Mouse (Mus musculus): ENCODE data around the gene Dcbld1. TPM values are rescaled to one million over a fixed set of nuclear protein-coding genes. Genes with fewer than 3 reads are reported as not detected.
A peak's percentile ranks its signal among the peaks of the same experiment; 100 is the strongest.
"Not testable (repeated sequence)": the region's sequence is repeated elsewhere in the genome, so short reads cannot be mapped to it uniquely, and the experiment has no call there.

The Dcbld1 gene
- polyA plus RNA-seq, 1 experiment from 2014 or later, result 29.2 TPM

DNA sequence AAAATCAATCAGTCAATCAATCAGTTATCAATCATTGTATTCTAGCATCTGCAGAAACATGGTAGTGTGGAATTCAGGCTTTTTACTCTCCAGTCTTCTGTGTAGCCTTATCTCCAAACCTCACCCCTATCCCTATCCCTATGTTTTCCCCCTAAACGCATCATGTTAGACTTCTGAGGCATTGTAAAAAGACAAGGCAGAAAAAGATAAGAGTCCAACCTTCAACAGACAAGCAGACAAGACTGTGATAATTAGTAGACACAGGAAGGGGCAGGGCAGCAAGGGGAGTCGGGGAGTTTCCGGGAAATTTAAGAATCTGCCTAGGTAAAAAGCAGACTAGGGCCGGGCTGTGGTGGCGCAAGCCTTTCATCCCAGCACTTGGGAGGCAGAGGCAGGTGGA, 38.0 kb downstream of the Dcbld1 start:
- 74% methylated on average over 5 of the region's 5 CpGs for WGBS
- Histone ChIP-seq H3K27ac (no peak overlapping the region), H3K27me3 (no peaks in the 10 kb centered on the region), H3K9me3 (no peaks in the 10 kb centered on the region), H3K4me3 (no peak overlapping the region), H3K4me1 (peaks cover 14% of the 10 kb centered on the region), H3K9ac (no peak overlapping the region), H3K4me2 (no peak overlapping the region), H3K36me3 (no peaks in the 10 kb centered on the region)
- no peak for ATAC-seq (ENCODE audit: borderline replicate concordance, extremely low read depth, low FRiP score, low TSS enrichment)

DNA sequence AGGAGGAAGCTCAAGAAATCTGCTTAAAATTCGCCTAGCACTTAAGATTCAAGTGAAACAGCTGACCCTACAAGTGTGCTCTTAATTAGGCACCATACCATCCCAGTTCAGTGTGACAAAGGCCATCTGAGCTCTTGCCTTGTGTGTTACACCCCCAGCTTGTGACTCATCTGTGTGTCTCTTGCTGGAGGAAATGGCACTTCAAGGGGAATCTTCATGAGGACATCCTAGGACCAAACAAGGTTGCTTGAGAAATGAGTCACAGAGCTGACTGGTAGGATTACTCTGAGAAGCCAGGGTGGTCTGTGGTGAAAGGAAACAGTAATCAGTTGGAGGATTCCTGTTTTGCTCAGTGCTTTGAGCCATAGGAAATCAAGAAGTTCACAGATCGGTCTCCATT, 39.6 kb downstream of the Dcbld1 start:
- no peaks in the 10 kb centered on the region for H3K36me3 ChIP-seq
- no peak overlapping the region for H3K27ac ChIP-seq
- WGBS, result 65% methylated on average over 2 of the region's 2 CpGs
- no peak overlapping the region for H3K9ac ChIP-seq
- no peaks in the 10 kb centered on the region for H3K9me3 ChIP-seq
- H3K27me3 ChIP-seq, result no peaks in the 10 kb centered on the region
- H3K4me2 ChIP-seq, result no peak overlapping the region
- H3K4me1 ChIP-seq, result peaks cover 14% of the 10 kb centered on the region
- no peak for ATAC-seq (ENCODE audit: borderline replicate concordance, extremely low read depth, low FRiP score, low TSS enrichment)
- H3K4me3 ChIP-seq, result no peak overlapping the region

DNA sequence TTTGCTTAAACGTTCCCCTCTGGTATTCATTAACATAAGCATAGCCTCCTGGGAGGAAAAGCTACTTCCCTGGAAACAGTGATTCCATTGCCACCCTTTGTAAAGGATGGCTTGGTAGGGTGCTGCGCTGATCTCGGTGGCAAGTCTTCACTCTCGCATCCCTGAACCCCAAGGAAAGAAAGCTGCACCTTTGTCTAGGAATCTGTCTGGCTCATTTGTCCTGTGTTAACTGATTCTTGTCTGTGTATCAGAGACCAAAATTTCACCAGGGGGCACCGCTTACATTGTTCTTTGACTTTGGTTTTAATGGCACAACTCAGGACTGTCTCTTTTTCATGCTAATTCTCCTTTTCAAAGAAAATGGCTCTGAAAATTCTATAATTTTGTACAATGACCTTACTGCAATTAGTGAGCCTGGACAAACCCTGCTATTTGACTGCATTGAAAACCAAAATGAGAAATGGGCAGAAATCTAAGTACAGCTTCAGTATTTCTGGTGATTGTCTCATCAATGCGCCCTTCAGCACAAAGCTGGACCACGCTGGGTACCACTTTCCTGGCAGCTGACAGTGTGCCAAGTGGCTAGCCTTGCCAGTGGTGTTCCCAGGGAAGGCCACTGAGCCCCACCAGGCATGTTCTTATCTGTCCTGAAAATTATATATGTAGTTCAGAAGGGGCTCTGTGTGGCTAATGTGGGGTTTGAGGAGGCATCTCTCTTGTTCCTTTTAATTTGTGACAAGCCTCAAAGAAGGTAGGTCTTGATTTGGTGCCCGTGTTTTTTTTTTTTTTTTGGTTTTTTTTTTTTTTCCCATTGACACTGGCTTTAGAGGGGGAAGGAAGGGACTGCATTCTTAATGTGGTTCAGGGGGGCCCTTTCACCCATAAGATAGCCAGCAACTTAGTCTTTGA, 40.8 kb downstream of the Dcbld1 start:
- Histone ChIP-seq H3K9ac (no peak overlapping the region), H3K4me3 (no peak overlapping the region), H3K36me3 (no peaks in the 10 kb centered on the region), H3K4me1 (peaks cover 14% of the 10 kb centered on the region), H3K9me3 (no peaks in the 10 kb centered on the region), H3K27ac (peak overlapping the region; percentile 37; the same call in 1 of the 2 replicates), H3K27me3 (no peaks in the 10 kb centered on the region), H3K4me2 (no peak overlapping the region)
- no peak for ATAC-seq (ENCODE audit: borderline replicate concordance, extremely low read depth, low FRiP score, low TSS enrichment)
- WGBS, result 66% methylated on average over 8 of the region's 8 CpGs

DNA sequence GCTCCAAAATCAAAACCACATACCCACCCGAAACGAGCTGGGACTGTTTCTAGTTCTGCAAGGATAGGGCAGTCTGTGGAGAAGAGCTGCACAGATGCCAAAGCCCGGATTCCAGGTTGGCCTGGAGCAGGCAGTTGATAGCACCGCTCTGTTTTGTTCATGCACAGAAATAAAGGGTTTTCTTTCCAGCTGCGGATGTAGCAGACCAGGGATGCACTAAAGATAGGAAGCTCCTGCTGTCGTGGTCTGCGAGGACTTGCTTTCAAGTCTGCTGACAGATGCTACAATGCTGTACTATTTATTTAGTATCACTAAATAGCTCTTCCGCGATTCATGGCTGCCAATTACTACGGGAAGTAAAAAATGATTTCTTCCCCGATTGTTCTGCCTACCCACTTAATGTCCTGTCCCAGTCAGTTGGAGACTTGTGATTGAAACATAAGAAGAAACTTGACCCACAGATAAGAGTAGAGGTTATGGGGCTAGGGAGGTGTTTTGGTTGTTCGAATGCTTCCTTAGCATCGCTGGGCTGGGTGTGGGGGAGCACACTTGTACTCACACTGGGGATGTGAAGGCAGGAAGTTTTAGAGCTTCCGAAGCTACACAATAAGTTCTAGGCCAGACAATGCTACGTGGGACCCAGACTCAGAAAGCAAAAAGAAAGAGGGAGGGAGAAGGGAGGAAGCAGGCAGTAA, 41.6 kb downstream of the Dcbld1 start:
- Histone ChIP-seq H3K36me3 (no peaks in the 10 kb centered on the region), H3K9ac (no peak overlapping the region), H3K4me2 (no peak overlapping the region), H3K27ac (peak overlapping the region; percentile 44), H3K27me3 (no peaks in the 10 kb centered on the region), H3K4me1 (peaks cover 14% of the 10 kb centered on the region), H3K9me3 (no peaks in the 10 kb centered on the region), H3K4me3 (no peak overlapping the region)
- 52% methylated on average over 15 of the region's 15 CpGs for WGBS
- no peak for ATAC-seq (ENCODE audit: borderline replicate concordance, extremely low read depth, low FRiP score, low TSS enrichment)

DNA sequence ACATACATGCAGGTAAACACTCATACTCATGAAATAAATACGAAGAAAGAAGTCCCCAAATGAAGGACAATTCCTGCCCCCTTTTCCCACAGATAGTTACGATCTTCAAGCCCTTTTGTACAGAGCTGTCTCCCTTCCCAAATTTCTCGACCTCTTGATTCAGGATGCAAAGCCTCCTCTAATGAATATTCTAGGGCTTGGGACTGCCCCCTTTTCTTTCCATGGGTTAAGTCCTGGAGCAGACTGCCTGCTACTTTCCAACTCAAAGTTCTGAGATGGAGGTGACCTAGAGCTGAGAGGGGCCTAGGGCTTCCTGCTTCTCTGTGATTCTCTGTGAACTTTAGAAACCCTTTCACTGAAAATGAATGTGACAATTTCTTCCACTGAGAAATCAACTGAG, 43.2 kb downstream of the Dcbld1 start:
- Histone ChIP-seq H3K9ac (no peak overlapping the region), H3K36me3 (no peaks in the 10 kb centered on the region), H3K4me1 (peaks cover 14% of the 10 kb centered on the region), H3K4me3 (no peak overlapping the region), H3K4me2 (no peak overlapping the region), H3K27me3 (no peaks in the 10 kb centered on the region), H3K9me3 (no peaks in the 10 kb centered on the region), H3K27ac (no peak overlapping the region)
- 80% methylated on average over 3 of the region's 3 CpGs for WGBS
- no peak for ATAC-seq (ENCODE audit: borderline replicate concordance, extremely low read depth, low FRiP score, low TSS enrichment)

DNA sequence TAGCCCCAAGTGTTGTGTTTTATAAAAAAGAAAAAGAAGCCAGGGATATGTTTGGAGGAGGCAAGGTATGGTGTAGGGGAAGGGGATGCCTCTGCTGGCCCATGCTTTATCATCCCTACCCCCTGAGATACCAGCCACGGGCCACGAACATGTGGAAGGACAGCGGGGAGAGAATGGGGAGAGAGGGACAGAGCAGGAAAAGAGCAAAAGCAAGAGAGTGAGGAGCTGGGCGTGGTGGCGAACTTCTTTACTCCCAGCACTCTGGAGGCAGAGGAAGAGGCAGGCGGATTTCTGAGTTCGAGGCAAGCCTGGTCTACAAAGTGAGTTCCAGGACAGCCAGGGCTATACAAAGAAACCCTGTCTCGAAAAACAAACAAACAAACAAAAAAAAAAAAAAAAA, 44.1 kb downstream of the Dcbld1 start:
- Histone ChIP-seq H3K27ac (peak overlapping the region; percentile 51), H3K4me1 (peaks cover 14% of the 10 kb centered on the region)
- H3K36me3 ChIP-seq; H3K9me3 ChIP-seq; ATAC-seq (ENCODE audit: borderline replicate concordance, extremely low read depth, low FRiP score, low TSS enrichment); H3K27me3 ChIP-seq; H3K9ac ChIP-seq; H3K4me2 ChIP-seq; H3K4me3 ChIP-seq: not testable (repeated sequence)
- 88% methylated on average over 8 of the region's 8 CpGs for WGBS

DNA sequence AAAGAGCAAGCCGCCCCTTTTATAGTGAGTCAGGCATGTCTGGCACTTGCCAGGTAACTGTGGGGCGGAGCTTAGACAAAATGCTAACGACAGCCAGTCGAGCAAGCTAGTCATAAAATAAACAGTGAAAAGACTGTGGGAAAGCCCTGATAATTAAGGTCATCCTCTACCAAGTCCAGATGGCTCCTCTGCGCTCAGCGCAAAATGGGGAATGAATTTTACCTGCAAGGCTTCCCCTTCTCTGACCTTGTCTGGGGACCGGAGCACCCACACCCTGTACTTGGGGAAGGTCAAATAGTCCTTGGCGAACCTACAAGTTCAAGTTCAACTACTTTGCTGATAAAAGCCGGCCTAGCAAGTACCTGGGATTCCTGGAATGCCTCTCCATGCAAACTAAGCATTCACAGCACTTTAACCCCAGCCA, 44.6 kb downstream of the Dcbld1 start:
- H3K27me3 ChIP-seq, result no peaks in the 10 kb centered on the region
- no peak overlapping the region for H3K4me3 ChIP-seq
- peaks cover 14% of the 10 kb centered on the region for H3K4me1 ChIP-seq
- H3K36me3 ChIP-seq, result no peaks in the 10 kb centered on the region
- no peak overlapping the region for H3K9ac ChIP-seq
- 39% methylated on average over 9 of the region's 9 CpGs for WGBS
- peak overlapping the region; percentile 51 for H3K27ac ChIP-seq
- ATAC-seq (ENCODE audit: borderline replicate concordance, extremely low read depth, low FRiP score, low TSS enrichment), result peak; percentile 50; the same call in 1 of the 2 replicates
- peak overlapping the region; percentile 19; the same call in 1 of the 2 replicates for H3K4me2 ChIP-seq
- no peaks in the 10 kb centered on the region for H3K9me3 ChIP-seq

DNA sequence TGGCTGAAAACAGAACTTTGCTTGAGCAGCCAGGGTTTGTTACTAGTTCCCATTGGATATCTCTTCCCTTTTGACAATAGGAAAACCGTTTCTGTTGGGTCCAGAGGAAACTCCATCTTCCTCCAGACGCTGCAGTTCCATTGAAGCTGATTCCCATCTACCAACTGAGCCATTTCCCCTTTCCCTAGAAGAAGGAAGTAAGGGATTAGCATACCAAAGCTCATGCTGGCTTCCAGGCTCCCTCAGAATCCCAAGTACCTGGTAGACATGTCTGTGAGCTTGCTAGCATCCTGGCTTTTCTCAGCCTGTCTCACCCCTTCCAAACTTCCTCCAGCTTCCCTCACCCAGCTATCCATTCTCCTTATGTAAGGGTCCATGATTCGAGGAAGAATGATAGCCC, 45.4 kb downstream of the Dcbld1 start:
- no peaks in the 10 kb centered on the region for H3K9me3 ChIP-seq
- H3K27ac ChIP-seq, result peak overlapping the region; percentile 51
- no peaks in the 10 kb centered on the region for H3K27me3 ChIP-seq
- peaks cover 14% of the 10 kb centered on the region for H3K4me1 ChIP-seq
- no peak overlapping the region for H3K4me3 ChIP-seq
- no peak overlapping the region for H3K9ac ChIP-seq
- 51% methylated on average over 3 of the region's 3 CpGs for WGBS
- no peak for ATAC-seq (ENCODE audit: borderline replicate concordance, extremely low read depth, low FRiP score, low TSS enrichment)
- no peaks in the 10 kb centered on the region for H3K36me3 ChIP-seq
- H3K4me2 ChIP-seq, result no peak overlapping the region

DNA sequence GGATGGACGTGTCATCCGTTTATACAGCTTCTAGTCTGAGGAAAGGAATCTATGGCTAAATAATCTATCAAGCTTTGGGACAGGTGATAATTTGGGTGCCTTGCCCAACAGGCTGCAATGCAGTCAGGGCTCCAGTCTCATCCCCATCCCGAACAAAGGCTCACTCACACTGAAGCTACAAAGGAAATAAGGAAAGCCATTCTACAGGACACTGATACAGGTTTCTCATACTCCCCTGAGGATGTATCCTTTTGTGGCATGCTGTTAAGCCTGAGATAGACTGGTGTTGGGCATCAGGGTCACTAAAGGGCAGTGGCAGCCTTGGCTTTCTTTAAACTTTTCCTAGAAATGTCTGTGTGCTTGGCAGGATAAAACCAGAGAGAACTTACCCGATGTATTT, 46.5 kb downstream of the Dcbld1 start:
- Histone ChIP-seq H3K27me3 (no peaks in the 10 kb centered on the region), H3K9me3 (no peaks in the 10 kb centered on the region), H3K4me1 (peaks cover 12% of the 10 kb centered on the region), H3K27ac (no peak overlapping the region), H3K9ac (no peak overlapping the region), H3K4me3 (no peak overlapping the region), H3K4me2 (no peak overlapping the region), H3K36me3 (no peaks in the 10 kb centered on the region)
- ATAC-seq (ENCODE audit: borderline replicate concordance, extremely low read depth, low FRiP score, low TSS enrichment), result no peak
- 71% methylated on average over 4 of the region's 4 CpGs for WGBS

DNA sequence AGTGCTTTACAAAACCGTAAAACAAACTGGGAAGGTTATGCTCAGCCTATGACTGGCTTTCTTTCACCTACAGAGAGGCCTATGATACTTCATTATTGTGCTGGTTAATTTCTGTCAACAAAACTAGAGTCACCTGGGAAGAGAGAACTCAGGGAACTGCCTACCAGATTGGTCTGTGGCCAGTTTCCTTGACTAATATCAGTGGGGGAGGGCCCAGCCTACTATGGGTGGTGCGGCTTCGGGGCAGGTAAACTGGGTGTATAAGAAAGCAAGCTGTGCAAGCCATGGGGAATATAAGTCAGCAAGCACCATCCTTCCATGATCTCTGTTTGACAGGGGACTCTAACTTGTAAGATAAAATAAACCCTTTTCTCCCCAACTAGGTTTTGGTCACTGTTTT, 47.2 kb downstream of the Dcbld1 start:
- Histone ChIP-seq H3K4me1 (peaks cover 5% of the 10 kb centered on the region), H3K27me3 (no peaks in the 10 kb centered on the region), H3K36me3 (no peaks in the 10 kb centered on the region), H3K9me3 (no peaks in the 10 kb centered on the region), H3K27ac (no peak overlapping the region), H3K4me2 (no peak overlapping the region), H3K4me3 (no peak overlapping the region), H3K9ac (no peak overlapping the region)
- WGBS, result 94% methylated on average over 3 of the region's 3 CpGs
- no peak for ATAC-seq (ENCODE audit: borderline replicate concordance, extremely low read depth, low FRiP score, low TSS enrichment)

DNA sequence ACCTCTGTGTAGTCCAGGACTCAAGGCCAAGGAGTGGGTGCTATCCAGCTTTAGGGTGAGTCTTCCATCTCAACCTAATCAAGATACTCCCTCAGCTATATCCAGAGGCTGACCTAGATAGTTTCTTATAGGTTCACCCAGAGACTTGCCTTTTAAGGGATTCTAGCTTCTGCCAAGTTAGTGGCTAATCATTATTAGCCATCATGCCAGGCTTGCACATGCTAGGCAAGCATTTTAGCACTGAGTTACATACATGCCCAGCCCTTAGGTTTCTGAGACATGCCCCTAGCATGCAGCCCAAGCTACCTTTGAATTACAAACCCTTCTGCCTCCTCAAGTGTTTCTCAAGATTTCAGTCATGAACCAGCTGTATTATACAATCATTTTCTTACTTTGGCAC, 47.9 kb downstream of the Dcbld1 start:
- H3K27ac ChIP-seq, result no peak overlapping the region
- no peak for ATAC-seq (ENCODE audit: borderline replicate concordance, extremely low read depth, low FRiP score, low TSS enrichment)
- H3K4me1 ChIP-seq, result no peaks in the 10 kb centered on the region; the same call in 1 of the 2 replicates
- no peak overlapping the region for H3K9ac ChIP-seq
- no peaks in the 10 kb centered on the region for H3K36me3 ChIP-seq
- no peak overlapping the region for H3K4me3 ChIP-seq
- H3K4me2 ChIP-seq, result no peak overlapping the region
- no peaks in the 10 kb centered on the region for H3K9me3 ChIP-seq
- no peaks in the 10 kb centered on the region for H3K27me3 ChIP-seq

DNA sequence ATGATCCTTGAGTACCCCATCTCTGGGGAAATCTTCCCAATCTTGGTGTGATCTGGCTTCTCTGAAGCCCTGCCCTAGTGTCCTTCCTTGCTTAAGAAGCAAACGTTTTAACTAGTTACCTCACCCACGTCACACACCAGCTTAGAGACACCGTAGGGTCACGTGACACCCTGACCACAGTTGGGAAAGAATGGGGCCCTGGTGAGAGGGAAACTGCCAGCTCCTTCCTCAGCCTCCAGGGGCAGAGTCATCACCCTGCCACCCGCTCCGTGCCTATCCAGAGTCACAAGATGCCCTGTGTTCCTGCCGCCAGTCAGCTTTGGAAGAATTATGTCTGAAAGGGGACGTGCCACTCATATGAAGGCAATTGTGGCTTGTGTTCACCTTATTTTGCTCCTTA, 51.2 kb downstream of the Dcbld1 start:
- no peak overlapping the region for H3K4me3 ChIP-seq
- ATAC-seq (ENCODE audit: borderline replicate concordance, extremely low read depth, low FRiP score, low TSS enrichment), result peak; percentile 23; the same call in 1 of the 2 replicates
- no peaks in the 10 kb centered on the region for H3K27me3 ChIP-seq
- H3K36me3 ChIP-seq, result 0 out of 2 replicates have a peak, but pooled peaks cover 5% of the 10 kb centered on the region
- no peak overlapping the region for H3K4me2 ChIP-seq
- 69% methylated on average over 8 of the region's 8 CpGs for WGBS
- H3K4me1 ChIP-seq, result no peaks in the 10 kb centered on the region
- H3K9me3 ChIP-seq, result no peaks in the 10 kb centered on the region
- no peak overlapping the region for H3K27ac ChIP-seq
- no peak overlapping the region for H3K9ac ChIP-seq

Data from lung, embryonic 15.5 days (tissue).